Mouse (Mus musculus) testis, adult 2 months (tissue): Measurements from ENCODE around the gene Hist1h1t. TPM values are rescaled to one million over a fixed set of nuclear protein-coding genes. Genes with fewer than 3 reads are reported as not detected.

Source experiments
- H3K27ac ChIP-seq: fragments of 200-500 bp; 2 replicates; pipeline ENCODE4 v1.5.1; 2012; ENCODE audit warnings: low read depth, low read length; ENCODE audit not compliant: control insufficient read depth, insufficient read depth
- H3K27me3 ChIP-seq: fragments of 200-500 bp; 2 replicates; pipeline ENCODE4 v1.6.1; 2012; ENCODE audit warnings: mild to moderate bottlenecking, low read length, moderate library complexity; ENCODE audit not compliant: control insufficient read depth, insufficient read depth
- H3K36me3 ChIP-seq: fragments of 200-500 bp; 2 replicates; pipeline ENCODE4 v1.6.1; 2012; ENCODE audit warnings: mild to moderate bottlenecking, low read length; ENCODE audit not compliant: control insufficient read depth, insufficient read depth
- H3K4me1 ChIP-seq: fragments of 200-500 bp; 2 replicates; pipeline ENCODE4 v1.6.1; 2012; ENCODE audit warnings: low read length; ENCODE audit not compliant: control insufficient read depth, insufficient read depth
- H3K4me3 ChIP-seq: fragments of 200-500 bp; 2 replicates; pipeline ENCODE4 v1.5.1; 2012; ENCODE audit warnings: low read depth, mild to moderate bottlenecking, low read length, moderate library complexity, mixed read lengths; ENCODE audit not compliant: control insufficient read depth
- CTCF ChIP-seq: fragments of 200-500 bp; IDR thresholded peaks from 2 replicates; pipeline ENCODE4 v1.5.1; 2012; ENCODE audit warnings: low read depth, mild to moderate bottlenecking, inconsistent platforms, low read length, moderate library complexity; ENCODE audit not compliant: control insufficient read depth, insufficient read depth, insufficient replicate concordance
- POLR2A ChIP-seq: fragments of 200-500 bp; IDR thresholded peaks from 2 replicates; pipeline ENCODE4 v1.6.1; 2012; ENCODE audit warnings: low read depth, mild to moderate bottlenecking, inconsistent platforms, low read length, moderate library complexity; ENCODE audit not compliant: control insufficient read depth
- polyA plus RNA-seq: library from polyadenylated mRNA; depleted of rRNA; stranded (reverse); fragments of >200 nt; gene quantifications from 2 replicates; pipeline ENCODE4 v1.2.3, GENCODE M21; 2012

Hist1h1t gene
- polyA plus RNA-seq, 1 experiment, result 24.8 TPM

- TF ChIP-seq CTCF (no peak), POLR2A (peak; percentile 96)
Measured at GRCm38 (mm10) chr13:23738677-23739068, 43.1 kb downstream of the Hist1h1t start, which contains the start of gene Hist1h1c. Gene Hist1h1c, plus strand, starts transcription at chr13:23738808.

GRCm38 (mm10) chr13:23739069-23739921, 43.7 kb downstream of the Hist1h1t start:
- Histone ChIP-seq H3K4me3 (peak overlapping the region; percentile 83), H3K4me1 (peaks cover 7% of the 10 kb centered on the region), H3K27me3 (no peaks in the 10 kb centered on the region), H3K27ac (peak overlapping the region; percentile 90), H3K36me3 (no peaks in the 10 kb centered on the region)
- TF ChIP-seq CTCF, result no peak
- peak; percentile 75 for TF ChIP-seq POLR2A

More at GRCm38 (mm10) chr13:23738677-23739068, 43.1 kb downstream of the Hist1h1t start, which contains the start of gene Hist1h1c:
- Histone ChIP-seq H3K27me3 (no peaks in the 10 kb centered on the region), H3K4me3 (peak within 1 kb of the TSS; percentile 62), H3K27ac (peak within 1 kb of the TSS; percentile 90), H3K4me1 (peaks cover 7% of the 10 kb centered on the region), H3K36me3 (no peaks in the 10 kb centered on the region)

- Histone ChIP-seq H3K4me1 (peaks cover 7% of the 10 kb centered on the region), H3K27me3 (no peaks in the 10 kb centered on the region), H3K36me3 (no peaks in the 10 kb centered on the region), H3K4me3 (peak overlapping the region; percentile 83), H3K27ac (peak overlapping the region; percentile 86)
- TF ChIP-seq POLR2A (no peak), CTCF (no peak)
Measured at GRCm38 (mm10) chr13:23739922-23740252, 44.3 kb downstream of the Hist1h1t start.

GRCm38 (mm10) chr13:23740256-23740840, 44.7 kb downstream of the Hist1h1t start:
- Histone ChIP-seq H3K4me1 (peaks cover 7% of the 10 kb centered on the region), H3K36me3 (no peaks in the 10 kb centered on the region), H3K27me3 (no peaks in the 10 kb centered on the region), H3K27ac (peak overlapping the region; percentile 86), H3K4me3 (peak overlapping the region; percentile 83; the same call in 1 of the 2 replicates)
- TF ChIP-seq CTCF (no peak), POLR2A (no peak)

- Histone ChIP-seq H3K27me3 (no peaks in the 10 kb centered on the region), H3K36me3 (no peaks in the 10 kb centered on the region), H3K4me3 (no peak overlapping the region), H3K27ac (no peak overlapping the region), H3K4me1 (peaks cover 7% of the 10 kb centered on the region)
- TF ChIP-seq CTCF (no peak), POLR2A (no peak)
Measured at GRCm38 (mm10) chr13:23740910-23741309, 45.3 kb downstream of the Hist1h1t start.

GRCm38 (mm10) chr13:23742007-23742406, 46.4 kb downstream of the Hist1h1t start:
- Histone ChIP-seq H3K36me3 (no peaks in the 10 kb centered on the region), H3K27me3 (no peaks in the 10 kb centered on the region), H3K4me1 (peaks cover 12% of the 10 kb centered on the region), H3K4me3 (no peak overlapping the region), H3K27ac (no peak overlapping the region)
- no peak for TF ChIP-seq POLR2A
- no peak for TF ChIP-seq CTCF

GRCm38 (mm10) chr13:23743215-23743614, 47.6 kb downstream of the Hist1h1t start:
- Histone ChIP-seq H3K27me3 (no peaks in the 10 kb centered on the region), H3K27ac (no peak overlapping the region), H3K4me3 (no peak overlapping the region), H3K4me1 (peaks cover 12% of the 10 kb centered on the region), H3K36me3 (no peaks in the 10 kb centered on the region)
- TF ChIP-seq CTCF (no peak), POLR2A (no peak)
